ENCODE assay signal across 8 mouse cellular contexts in genomic region chr11:96788871-96789795, GRCm38 (mm10). TPM values are rescaled to one million over a fixed set of nuclear protein-coding genes. Genes with fewer than 3 reads are reported as not detected.
A peak's percentile ranks its signal among the peaks of the same experiment; 100 is the strongest.
DNase-seq lines count a peak whose midpoint lies in the region; ATAC-seq lines count a peak whose summit lies in the region.

Cbx1 (plus strand) TSS chr11:96789127.

- peak; percentile 95 for ATAC-seq in inflammation-experienced regulatory T-cells, adult 6 months
- ATAC-seq in megakaryocyte-erythroid progenitor cell, adult 5-6 weeks (replicated peaks; ENCODE audit: low FRiP score, low TSS enrichment, poor library complexity, severe bottlenecking), result peak; percentile 95

- DNase-seq in adipocyte (ENCODE audit: low spot score), result peak; percentile 88
- DNase-seq in embryo, embryonic 10 days (ENCODE audit: low spot score), result peak; percentile 97
- peak; percentile 90 for DNase-seq in gastrocnemius, postnatal 14 days
- peak; percentile 89 to 94 for DNase-seq in left cerebral cortex, postnatal 10 days (ENCODE audit: extremely low spot score in 1 of 2, low spot score in 2 of 2)
- DNase-seq in right cerebral cortex, postnatal 25 days, result peak; percentile 91
- DNase-seq in urinary bladder, postnatal 4 days (ENCODE audit: low spot score in 2 of 2), result peak; percentile 88 to 89

- intact Hi-C loops in gastrocnemius, postnatal 14 days (cut with DNase I; ENCODE audit: low total_unique reads), result no loop called here
- intact Hi-C loops in left cerebral cortex, postnatal 10 days (cut with DNase I), result no loop called here

RNA-seq across cellular contexts. Expression of gene Cbx1, which starts in this region (rescaled TPM):
- 10 to 100 TPM; 36.4 to 37.5 TPM for total RNA-seq in gastrocnemius, postnatal 14 days (2021)
- 10 to 100 TPM; 52.0 to 73.0 (median 54.7) TPM for polyA plus RNA-seq in inflammation-experienced regulatory T-cells, adult 6 months (2017; shearing (Covaris generic))
- 10 to 100 TPM; 49.3 to 52.2 TPM for total RNA-seq in left cerebral cortex, postnatal 10 days (2021)
- 91.7 and 97.1 TPM in 2 replicates for total RNA-seq in megakaryocyte-erythroid progenitor cell, adult 5-6 weeks (2014; fragmentation: Nextera tagmentation)
- 120 and 130 TPM in 2 replicates for total RNA-seq in megakaryocyte-erythroid progenitor cell, adult 5-6 weeks (2017)

Comparison
In these comparisons a context has a peak if more than half of its experiments do, and no peak if none do; other contexts are left out.
1. Peak in every context shown above with its lines: DNase-seq and ATAC-seq.